Mouse (Mus musculus) liver, embryonic 14.5 days (tissue): Measurements from ENCODE around the gene Samd3. TPM values are rescaled to one million over a fixed set of nuclear protein-coding genes. Genes with fewer than 3 reads are reported as not detected.

ENCODE experiments used
- ATAC-seq: fragments of 200-750 bp; cut with Nextera tagmentation; 2 replicates; pipeline ENCODE4 v1.8.0; 2017; ENCODE audit warnings: moderate number of reproducible peaks, mild to moderate bottlenecking, moderate library complexity; ENCODE audit not compliant: insufficient read depth
- DNase-seq, 3 experiments: peaks; one replicate each; pipeline ENCODE4 v3.0.0-alpha.2; 2012 to 2013; ENCODE audit warnings: low read depth in 3 of 3, low spot score in 3 of 3
- H3K27ac ChIP-seq: fragments of 300-500 bp; sonication (generic); 2 replicates; pipeline ENCODE4 v1.5.1; 2014; ENCODE audit warnings: moderate library complexity, mild to moderate bottlenecking, control low read depth, inconsistent platforms
- H3K27me3 ChIP-seq: fragments of 300-500 bp; sonication (generic); 2 replicates; pipeline ENCODE4 v1.6.1; 2014; ENCODE audit warnings: mild to moderate bottlenecking, low read length, moderate library complexity; ENCODE audit not compliant: control insufficient read depth, insufficient read depth
- H3K36me3 ChIP-seq: fragments of 300-500 bp; sonication (generic); replicated peaks from 2 replicates; pipeline ENCODE4 v1.6.1; 2014; ENCODE audit warnings: low read depth; ENCODE audit not compliant: control insufficient read depth, insufficient read depth
- H3K4me1 ChIP-seq, 2 experiments: fragments of 200-500 bp in 1 of 2; fragments of 300-500 bp in 1 of 2; sonication (generic) in 1 of 2; replicated peaks; 2 replicates each; pipeline ENCODE4 v1.6.1; 2012 to 2014; ENCODE audit warnings: antibody characterized with exemption in 1 of 2, inconsistent platforms in 1 of 2, low read length in 1 of 2; ENCODE audit not compliant: control insufficient read depth in 2 of 2, insufficient read depth in 2 of 2
- H3K4me2 ChIP-seq: fragments of 300-500 bp; sonication (generic); 2 replicates; pipeline ENCODE4 v1.6.1; 2014; ENCODE audit warnings: low read depth, mild to moderate bottlenecking, control low read depth, moderate library complexity
- H3K4me3 ChIP-seq, 2 experiments: fragments of 200-500 bp in 1 of 2; fragments of 300-500 bp in 1 of 2; sonication (generic) in 1 of 2; 2 replicates each; pipeline ENCODE4 v1.5.1; 2012 to 2014; ENCODE audit warnings: low read depth in 2 of 2, low read length in 2 of 2, mild to moderate bottlenecking in 2 of 2, control low read depth in 1 of 2, inconsistent platforms in 1 of 2, moderate library complexity in 1 of 2; ENCODE audit not compliant: insufficient read depth in 1 of 2
- H3K9ac ChIP-seq: fragments of 300-500 bp; sonication (generic); replicated peaks from 2 replicates; pipeline ENCODE4 v1.6.1; 2014; ENCODE audit warnings: mild to moderate bottlenecking, control low read depth, moderate library complexity
- H3K9me3 ChIP-seq: fragments of 300-500 bp; sonication (generic); 2 replicates; pipeline ENCODE4 v1.6.1; 2016; ENCODE audit warnings: low read length, mixed read lengths; ENCODE audit not compliant: control insufficient read depth
- CTCF ChIP-seq: IDR thresholded peaks from 2 replicates; pipeline ENCODE4 v1.5.1; 2016; ENCODE audit warnings: antibody characterized with exemption, low read depth, control low read depth
- EP300 ChIP-seq: IDR thresholded peaks from 2 replicates; pipeline ENCODE4 v1.6.1; 2016; ENCODE audit warnings: antibody characterized with exemption, low read depth
- WGBS: fragments of 180-500 bp; shearing (Covaris S2); extraction: QIAGEN DNeasy Blood & Tissue Kit; methylation state at CpG from one replicate; pipeline ENCODE4 v1.1.7; 2014; ENCODE audit not compliant: insufficient replicate concordance; 5-methylcytosine and 5-hydroxymethylcytosine counted together
- polyA plus RNA-seq, 2 experiments: library from polyadenylated mRNA; depleted of rRNA in 1 of 2; stranded (reverse) in 1 of 2; unstranded in 1 of 2; fragments of >200 nt; fragmentation: Nextera tagmentation in 1 of 2; extraction: Ambion mirVana in 1 of 2; gene quantifications; 2 replicates each; pipeline versions ENCODE4 v1.2.1 to v1.2.3; 2012 to 2014

Gene Samd3
- polyA plus RNA-seq, 2 experiments = not detected

DNA sequence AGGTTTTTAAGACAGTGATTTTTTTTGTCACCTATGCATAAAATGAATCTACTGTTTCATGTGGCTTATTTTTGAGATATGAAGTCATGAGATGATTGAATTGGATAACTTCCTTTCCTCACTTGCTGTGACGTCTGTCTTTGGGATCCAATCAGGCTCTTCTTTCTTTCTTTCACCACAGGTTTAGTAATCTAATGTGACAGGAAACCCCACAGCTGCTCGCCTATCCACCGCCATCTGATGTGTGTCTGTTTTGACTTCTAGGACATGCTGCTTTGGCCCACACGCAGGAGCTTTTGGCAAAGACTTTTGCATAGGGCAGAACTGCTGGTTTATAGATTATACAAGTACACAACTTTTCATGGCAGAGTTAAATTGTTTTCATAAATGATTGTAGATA, 30.4 kb downstream of the Samd3 start:
- DNase-seq (no peak), ATAC-seq (no peak)
- H3K36me3 ChIP-seq = no peaks in the 10 kb centered on the region
- H3K9ac ChIP-seq = no peak overlapping the region
- H3K27ac ChIP-seq = no peak overlapping the region
- no peak overlapping the region for H3K4me2 ChIP-seq
- TF ChIP-seq EP300 (no peak), CTCF (no peak)
- no peaks in the 10 kb centered on the region for H3K27me3 ChIP-seq
- WGBS = 52% methylated on average over 4 of the region's 4 CpGs
- no peaks in the 10 kb centered on the region for H3K4me1 ChIP-seq
- no peak overlapping the region for H3K4me3 ChIP-seq
- no peaks in the 10 kb centered on the region for H3K9me3 ChIP-seq

DNA sequence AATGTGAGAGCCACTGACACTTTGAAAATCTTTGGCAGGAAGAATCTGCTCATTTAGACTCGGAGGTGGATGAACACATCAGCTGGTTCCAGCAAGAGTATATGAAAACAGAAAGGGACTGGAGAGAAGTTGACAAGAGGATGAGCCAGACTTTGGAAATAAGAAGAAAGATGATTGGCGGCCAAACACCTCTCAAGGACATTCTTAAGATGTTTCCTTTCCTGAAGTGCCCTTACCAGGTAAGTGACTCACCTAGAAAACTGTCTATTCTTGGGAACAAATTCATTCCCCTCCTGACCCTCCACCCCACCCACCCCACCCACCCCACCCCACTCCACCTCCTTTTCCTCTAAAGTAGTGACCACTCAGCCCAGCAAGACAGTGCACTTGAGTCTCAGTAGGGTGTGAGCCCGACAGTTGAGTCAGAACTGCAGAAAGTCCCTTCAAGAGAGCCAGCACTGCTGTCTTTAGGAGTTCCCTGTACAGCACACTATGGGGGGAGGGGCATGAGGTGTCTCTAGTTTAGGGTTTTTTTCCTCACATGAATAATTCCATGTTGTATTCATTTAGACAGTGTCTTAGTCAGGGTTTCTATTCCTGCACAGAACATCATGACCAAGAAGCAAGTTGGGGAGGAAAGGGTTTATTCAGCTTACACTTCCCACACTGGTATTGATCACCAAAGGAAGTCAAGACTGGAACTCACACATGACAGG, 34.4 kb downstream of the Samd3 start:
- Histone ChIP-seq H3K4me3 (no peak overlapping the region), H3K9ac (no peak overlapping the region), H3K27me3 (no peaks in the 10 kb centered on the region), H3K4me2 (no peak overlapping the region), H3K36me3 (no peaks in the 10 kb centered on the region), H3K4me1 (no peaks in the 10 kb centered on the region), H3K27ac (no peak overlapping the region), H3K9me3 (no peaks in the 10 kb centered on the region)
- DNase-seq = no peak
- 35% methylated on average over 3 of the region's 3 CpGs for WGBS
- no peak for TF ChIP-seq CTCF
- no peak for TF ChIP-seq EP300
- ATAC-seq = no peak

DNA sequence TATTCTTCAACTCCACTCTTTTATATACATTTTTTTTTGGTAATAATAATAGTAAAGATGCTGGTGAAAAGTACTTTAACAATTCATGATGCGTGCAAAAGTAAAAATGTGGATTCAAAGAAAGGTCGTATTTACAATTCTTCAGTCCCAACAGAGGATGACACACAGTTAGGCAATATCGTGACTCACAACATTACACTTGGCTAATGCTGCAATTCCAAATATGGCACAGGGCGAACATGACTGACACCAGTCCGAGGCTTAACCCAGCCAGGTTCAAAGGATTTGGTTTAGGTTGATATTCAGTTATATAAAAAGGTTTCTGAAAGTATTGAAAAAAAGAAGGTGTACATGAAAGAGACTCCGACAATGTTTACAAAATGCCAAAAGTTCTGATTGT, 45.9 kb downstream of the Samd3 start:
- H3K27me3 ChIP-seq = no peaks in the 10 kb centered on the region
- no peak overlapping the region for H3K4me3 ChIP-seq
- no peak overlapping the region for H3K27ac ChIP-seq
- no peaks in the 10 kb centered on the region for H3K4me1 ChIP-seq
- no peak for DNase-seq
- H3K36me3 ChIP-seq = no peaks in the 10 kb centered on the region
- WGBS = 72% methylated on average over 6 of the region's 6 CpGs
- H3K4me2 ChIP-seq = no peak overlapping the region
- no peak overlapping the region for H3K9ac ChIP-seq
- H3K9me3 ChIP-seq = no peaks in the 10 kb centered on the region
- ATAC-seq = no peak
- TF ChIP-seq CTCF = no peak
- TF ChIP-seq EP300 = no peak

DNA sequence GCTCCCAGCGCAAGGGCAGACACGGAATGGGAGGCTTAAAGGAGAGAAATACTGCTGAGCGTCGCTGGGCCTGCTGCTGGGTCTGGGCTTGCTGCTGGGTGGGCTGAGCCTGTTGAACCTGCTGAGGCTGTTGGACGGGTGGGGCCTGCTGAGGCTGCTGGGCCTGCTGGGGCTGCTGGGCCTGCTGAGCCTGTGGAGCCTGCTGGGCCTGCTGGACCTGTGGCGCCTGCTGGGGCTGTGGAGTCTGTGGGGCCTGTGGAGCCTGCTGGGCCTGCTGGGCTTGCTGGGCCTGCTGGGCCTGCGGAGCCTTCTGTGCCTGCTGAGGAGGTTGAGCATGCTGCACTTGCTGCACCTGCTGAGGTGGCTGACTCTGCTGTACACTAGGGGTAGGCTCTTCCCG, 50.5 kb downstream of the Samd3 start:
- Histone ChIP-seq H3K4me1 (no peaks in the 10 kb centered on the region), H3K9ac (no peak overlapping the region), H3K36me3 (no peaks in the 10 kb centered on the region), H3K27ac (no peak overlapping the region), H3K4me3 (no peak overlapping the region), H3K9me3 (no peaks in the 10 kb centered on the region), H3K27me3 (no peaks in the 10 kb centered on the region), H3K4me2 (no peak overlapping the region)
- 68% methylated on average over 8 of the region's 8 CpGs for WGBS
- no peak for ATAC-seq
- TF ChIP-seq EP300 (no peak), CTCF (no peak)
- DNase-seq = no peak

DNA sequence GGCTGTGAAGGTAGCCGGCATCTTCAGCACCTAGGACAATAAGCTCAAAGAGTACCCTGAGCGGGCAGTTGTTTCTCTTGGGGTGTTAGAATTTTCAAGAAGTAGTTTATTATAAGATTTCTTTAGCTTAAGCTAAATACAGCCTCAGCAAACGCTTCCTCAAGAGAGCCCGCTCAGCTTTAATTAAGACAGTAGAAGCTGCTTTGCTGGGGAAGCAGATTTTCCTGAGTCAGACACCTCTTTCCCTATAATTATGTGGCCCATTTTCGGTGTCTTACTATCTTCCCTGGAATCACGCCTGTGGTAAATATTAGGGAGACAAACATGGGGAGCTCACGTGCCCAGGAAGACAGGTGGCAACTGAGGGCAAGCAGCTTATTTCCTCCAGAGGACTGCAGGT, 57.6 kb downstream of the Samd3 start:
- no peak overlapping the region for H3K27ac ChIP-seq

More for the DNA sequence above, 57.6 kb downstream of the Samd3 start:
- DNase-seq (no peak), ATAC-seq (no peak)
- Histone ChIP-seq H3K9me3 (no peaks in the 10 kb centered on the region), H3K27me3 (no peaks in the 10 kb centered on the region), H3K36me3 (no peaks in the 10 kb centered on the region), H3K4me1 (no peaks in the 10 kb centered on the region), H3K4me3 (no peak overlapping the region), H3K4me2 (no peak overlapping the region), H3K9ac (no peak overlapping the region)
- WGBS = 70% methylated on average over 7 of the region's 7 CpGs
- TF ChIP-seq EP300 (no peak), CTCF (no peak)
